Mouse (Mus musculus): ENCODE data around the gene Cspg5.

DNA sequence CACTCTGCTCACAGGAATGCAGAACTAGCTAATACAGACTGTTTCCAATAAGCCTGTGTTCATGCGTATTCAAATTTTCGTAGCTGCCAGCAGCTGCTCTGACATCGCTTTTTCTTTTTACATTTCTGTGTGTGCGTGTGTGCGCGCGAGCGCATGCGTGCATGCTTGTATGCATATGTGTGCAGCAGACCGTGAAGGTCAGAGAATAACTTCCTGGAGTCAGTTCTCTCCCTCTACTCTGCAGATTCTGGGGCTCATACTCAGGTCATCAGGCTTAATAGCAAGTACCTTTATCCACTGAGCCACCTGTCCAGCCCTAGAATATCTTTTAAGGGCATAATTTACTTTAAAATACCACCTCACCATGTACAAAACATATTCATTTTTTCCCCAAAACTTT is 24.8 kb downstream of the Cspg5 start:
- TF ChIP-seq GATA1 (IDR thresholded peaks at IDR 0.05; ENCODE audit: low read length) (no peak), TAL1 (IDR thresholded peaks at IDR 0.05; ENCODE audit: low read length) (no peak)
